Mouse (Mus musculus) T-cell, adult 2 months (primary cell): ENCODE results near the gene Nucb1.
A peak's percentile ranks its signal among the peaks of the same experiment; 100 is the strongest.

ENCODE experiments used
- DNase-seq: peaks from one replicate; pipeline ENCODE4 v3.0.0; 2022; ENCODE audit warnings: low spot score

Gene Nucb1

DNA sequence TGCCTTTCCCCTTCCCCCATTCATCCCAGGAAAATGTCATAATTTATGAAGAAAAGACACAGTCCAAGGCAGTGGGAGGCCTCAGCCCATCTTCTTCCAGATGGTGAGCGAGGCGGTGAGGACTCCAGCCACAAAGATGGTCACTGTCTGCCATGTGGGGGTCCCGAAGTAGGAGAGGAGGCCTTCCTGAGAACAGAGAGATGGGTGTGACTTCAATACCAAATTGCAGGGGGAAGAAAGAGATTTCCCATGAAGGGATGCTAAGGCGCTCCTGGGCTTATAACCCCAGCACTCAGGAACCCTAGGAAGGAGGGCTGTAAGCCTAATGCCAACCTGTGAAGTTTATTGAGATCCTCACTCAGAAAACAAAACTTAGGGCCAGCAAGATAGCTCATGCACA is 48.4 kb downstream of the Nucb1 start:
- DNase-seq = no peak

- DNase-seq = no peak
These were observed 48.9 kb downstream of the Nucb1 start for GRCm38 (mm10) chr7:45461326-45461725.

DNA sequence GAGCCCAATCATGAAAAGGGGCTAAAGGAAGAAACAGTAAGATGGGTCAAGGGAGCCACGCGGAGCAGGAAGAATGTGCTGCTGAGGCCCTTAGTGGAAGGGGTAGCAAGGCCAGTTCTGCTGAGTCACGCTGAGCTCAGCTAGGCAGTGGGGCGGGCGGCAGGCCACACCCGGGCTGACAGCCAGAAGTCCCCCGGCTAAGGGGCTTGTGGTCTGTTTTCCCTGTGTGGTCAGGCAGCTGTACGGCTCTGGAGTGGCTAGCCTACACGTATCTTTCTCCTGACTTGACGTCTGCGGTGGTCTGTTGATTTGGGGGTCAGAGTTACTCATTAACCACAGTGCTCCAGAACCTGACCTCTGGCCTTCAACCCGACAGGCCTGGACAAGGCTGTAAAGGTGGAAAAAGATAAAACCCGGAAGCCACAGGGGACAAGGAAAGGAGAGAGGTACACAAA is 49.3 kb downstream of the Nucb1 start:
- no peak for DNase-seq

GRCm38 (mm10) chr7:45460377-45460776 is 49.8 kb downstream of the Nucb1 start:
- no peak for DNase-seq

- peak; percentile 94 for DNase-seq
These were observed 50.6 kb downstream of the Nucb1 start, which contains the start of gene Ftl1 for GRCm38 (mm10) chr7:45459564-45460140. TSS of gene Ftl1 (minus strand) at chr7:45459884.

DNA sequence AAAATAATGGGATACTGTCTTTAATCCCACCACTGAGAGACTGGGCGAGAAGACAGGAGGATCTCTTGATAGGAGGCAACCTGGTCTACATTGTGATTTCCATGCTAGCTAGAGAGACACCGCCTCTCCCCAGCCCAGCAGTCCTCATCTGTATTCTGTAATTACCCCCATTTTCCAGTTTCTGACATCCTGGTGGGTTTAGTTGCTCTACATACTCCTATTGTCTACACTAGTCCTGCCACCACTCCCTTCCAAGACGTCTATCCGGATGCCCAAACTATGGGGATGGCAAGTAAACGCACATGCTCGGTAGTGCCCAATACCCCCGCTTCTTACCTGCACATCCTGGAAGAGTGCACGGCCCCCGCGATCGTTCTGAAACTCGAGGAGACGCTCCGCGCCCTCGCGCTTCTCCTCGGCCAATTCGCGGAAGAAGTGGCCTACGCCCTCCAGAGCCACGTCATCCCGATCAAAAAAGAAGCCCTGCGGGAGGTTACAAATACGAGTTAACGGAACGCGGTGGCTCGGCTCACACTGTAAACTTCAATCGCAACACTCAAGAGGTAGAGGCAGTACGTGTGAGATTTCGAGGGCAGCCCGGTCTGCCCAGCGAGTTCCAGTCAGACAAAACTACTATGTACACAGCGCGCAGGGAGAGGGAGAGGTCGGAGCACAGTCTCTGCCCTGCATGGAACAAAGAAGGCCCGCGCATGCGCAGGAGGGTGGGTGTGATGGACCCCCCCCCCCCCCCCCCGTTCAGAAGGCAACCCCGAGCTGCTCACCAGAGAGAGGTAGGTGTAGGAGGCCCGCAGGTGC is 51.2 kb downstream of the Nucb1 start:
- peak; percentile 70 for DNase-seq

GRCm38 (mm10) chr7:45457204-45458060 is 52.8 kb downstream of the Nucb1 start:
- DNase-seq = no peak

DNA sequence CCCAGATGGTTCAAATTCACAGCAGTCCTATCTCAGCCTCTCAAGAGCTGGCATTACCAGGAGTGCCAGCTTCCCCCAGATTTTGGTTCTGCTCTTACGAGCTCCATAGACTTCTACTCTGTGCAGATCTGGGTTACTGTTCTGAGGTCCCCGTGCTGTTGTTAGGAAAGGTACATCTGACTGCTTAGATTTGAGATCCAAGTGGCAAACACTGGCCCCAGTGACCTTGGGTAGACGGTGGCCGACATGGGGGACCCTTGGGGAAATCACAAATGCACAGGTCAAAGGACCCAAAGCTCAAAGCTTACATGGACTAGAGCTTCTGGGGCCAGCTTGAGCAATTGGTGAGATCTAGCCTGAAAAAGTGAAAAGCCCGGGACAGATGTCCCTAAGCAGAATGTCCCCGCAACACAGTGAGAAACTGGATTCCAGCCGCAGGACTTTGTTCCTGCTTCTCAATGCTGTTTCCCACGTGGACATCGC is 53.4 kb downstream of the Nucb1 start:
- no peak for DNase-seq

DNA sequence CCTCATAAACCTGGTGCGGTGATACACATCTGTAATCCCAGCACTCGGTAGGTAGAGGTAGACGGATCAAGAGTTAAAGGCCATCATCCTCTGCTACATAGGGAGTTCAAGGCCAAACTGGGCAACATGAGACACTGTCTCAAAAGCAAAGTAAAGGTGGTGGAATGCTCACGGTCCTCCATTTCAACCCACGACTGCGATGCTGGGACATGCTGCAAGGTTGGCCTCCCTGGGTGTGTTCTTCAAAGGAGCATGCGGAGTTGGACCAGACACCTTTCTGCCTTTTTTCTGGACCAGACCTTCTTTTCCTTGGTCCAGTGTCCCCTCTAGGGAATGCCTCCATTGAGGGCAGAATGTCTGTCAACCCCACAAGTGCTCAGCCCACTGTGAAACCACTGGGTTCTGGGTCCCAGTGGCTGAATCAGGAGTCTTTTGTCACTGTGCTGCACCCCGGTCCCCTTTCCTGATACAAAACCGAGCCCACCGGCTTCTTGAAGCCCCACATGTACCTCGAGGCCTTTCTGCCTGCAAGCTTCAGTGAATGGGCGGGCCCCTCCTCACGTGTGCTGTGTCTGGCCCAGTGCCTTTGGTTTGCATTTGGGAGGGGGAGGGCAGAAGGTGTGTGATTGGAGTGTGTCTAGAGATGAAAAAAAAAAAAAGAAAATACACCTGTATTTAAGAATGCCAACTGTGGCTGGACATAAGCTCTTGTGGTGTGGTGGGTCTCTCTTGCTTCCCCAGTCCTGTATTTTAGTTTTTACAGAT is 54.1 kb downstream of the Nucb1 start:
- no peak for DNase-seq

- DNase-seq = no peak
These were observed 55.2 kb downstream of the Nucb1 start for GRCm38 (mm10) chr7:45454971-45455370.

GRCm38 (mm10) chr7:45451344-45451982 is 58.7 kb downstream of the Nucb1 start:
- peak; percentile 82 for DNase-seq

GRCm38 (mm10) chr7:45449974-45450373 is 60.2 kb downstream of the Nucb1 start:
- no peak for DNase-seq

- peak; percentile 13 for DNase-seq
These were observed 62.7 kb downstream of the Nucb1 start for GRCm38 (mm10) chr7:45447325-45447990.

DNA sequence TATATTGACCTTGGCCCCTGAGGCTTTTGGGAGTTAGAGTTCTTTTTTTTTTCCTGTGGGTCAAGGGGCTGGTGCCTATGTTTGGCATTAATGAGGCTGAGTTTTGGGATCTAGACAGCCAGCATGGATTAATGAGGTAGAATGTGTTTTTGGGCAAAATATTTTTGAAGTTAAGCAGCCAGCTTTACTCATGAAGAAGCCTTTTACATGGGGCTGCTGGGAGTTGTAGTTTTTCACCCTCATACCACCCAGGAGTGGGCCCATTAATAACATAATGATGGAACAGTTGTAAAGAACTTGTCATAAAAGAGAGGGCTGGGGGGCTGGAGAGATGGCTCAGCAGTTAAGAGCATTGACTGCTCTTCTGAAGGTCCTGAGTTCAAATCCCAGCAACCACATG is 63.6 kb downstream of the Nucb1 start:
- no peak for DNase-seq

DNA sequence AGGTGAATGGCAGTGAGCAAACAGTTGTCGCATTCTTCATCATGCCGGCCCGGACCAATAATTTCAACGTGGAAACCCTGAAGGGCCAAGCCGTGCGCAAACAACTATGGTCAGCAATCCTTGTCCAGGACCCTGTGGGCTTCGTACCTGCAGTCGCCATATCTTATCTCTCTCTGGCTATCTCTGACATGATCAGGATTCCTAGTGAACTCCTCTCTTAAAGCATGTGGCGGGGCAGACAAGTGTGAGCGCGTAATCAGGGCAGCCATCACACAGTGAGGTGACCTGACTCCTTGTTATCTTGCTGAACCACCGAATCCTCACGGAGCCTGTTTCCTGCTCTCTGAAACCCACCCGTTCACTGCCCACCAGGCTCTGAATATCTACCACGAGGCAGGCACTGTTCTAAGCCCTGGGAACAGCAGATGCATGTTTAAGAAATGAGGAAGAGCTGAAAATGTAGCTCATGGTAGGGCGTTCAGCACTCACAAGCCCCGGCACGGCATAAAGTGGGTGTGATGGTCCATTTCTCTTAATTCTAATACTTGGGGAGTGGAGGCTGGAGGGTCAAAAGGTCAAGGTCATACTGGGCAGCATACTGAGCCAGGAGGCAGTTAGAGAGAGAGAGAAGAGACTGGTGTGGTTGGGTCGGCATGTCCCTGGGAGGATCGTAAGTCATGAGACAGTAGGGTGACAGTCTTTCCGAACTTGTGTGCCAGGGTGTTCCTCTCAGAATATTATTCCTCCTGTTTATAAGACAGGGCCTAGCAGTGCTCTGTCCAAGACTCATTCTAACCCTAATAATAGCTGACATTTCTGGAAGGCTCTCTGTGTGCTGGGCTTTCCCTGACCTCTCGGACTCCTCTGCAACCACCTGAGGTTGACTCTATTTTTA is 66.4 kb downstream of the Nucb1 start:
- no peak for DNase-seq
